Comparison of ENCODE assay signal across 11 mouse cellular contexts in the genomic region with DNA sequence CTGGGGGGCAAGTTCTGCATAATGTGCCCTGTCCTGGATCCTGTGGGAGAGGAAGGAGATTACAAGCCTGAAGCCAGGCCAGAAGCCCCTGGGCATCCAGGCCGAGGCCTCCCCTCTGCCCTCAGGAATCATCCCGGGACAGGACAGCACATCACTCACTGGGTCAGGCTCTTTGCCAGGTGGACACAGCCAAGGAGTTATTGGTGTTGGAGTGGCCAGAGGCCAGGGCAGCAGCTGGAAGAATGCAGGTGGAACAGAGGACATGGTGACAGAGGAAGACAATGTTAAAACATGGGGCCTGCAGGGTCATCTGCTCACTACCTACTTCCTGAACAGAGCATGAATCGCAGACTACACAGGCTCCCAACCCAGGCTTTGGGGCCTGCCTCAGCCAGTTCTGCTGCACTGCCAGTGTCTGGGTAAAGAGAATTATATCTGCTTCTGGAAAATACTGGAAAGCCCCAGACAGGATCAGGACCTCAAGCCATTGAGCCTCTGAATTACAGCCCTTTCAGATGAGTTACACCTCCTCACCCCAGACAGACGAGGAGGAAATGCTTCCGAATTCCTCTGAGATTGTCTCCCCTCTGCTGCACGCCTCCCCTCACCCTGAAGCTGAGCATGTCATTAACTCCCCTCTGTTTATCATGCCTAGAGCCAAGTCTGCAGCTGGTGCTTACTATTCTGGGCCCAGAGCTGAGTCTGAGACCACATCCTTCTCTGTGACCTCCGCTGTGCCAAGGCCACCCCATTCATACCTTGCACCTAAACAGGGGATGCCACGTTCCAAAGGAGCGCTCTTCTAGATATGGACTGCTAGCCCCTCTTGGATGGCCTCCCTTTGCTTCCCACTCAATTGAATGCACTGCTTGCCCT. TPM values are rescaled to one million over a fixed set of nuclear protein-coding genes. Genes with fewer than 3 reads are reported as not detected.
A peak's percentile ranks its signal among the peaks of the same experiment; 100 is the strongest.
DNase-seq lines count a peak whose midpoint lies in the region; ATAC-seq and TF ChIP-seq lines count a peak whose summit lies in the region.
"Had no signal": no experiment of that assay in that cellular context is flagged by ENCODE, and none has a peak within 500 bp of the region (broad histone marks: within the 10 kb centered on the region; RNA-seq: fewer than 3 reads in every experiment).

No protein-coding gene starts in this region.

- no peaks in the 10 kb centered on the region for H3K9me3 ChIP-seq in forebrain, embryonic 10.5 days
- H3K9me3 ChIP-seq in forebrain, embryonic 11.5 days (ENCODE audit: control insufficient read depth, low read length): no peaks in the 10 kb centered on the region
- no peaks in the 10 kb centered on the region for H3K9me3 ChIP-seq in neural tube, embryonic 14.5 days (ENCODE audit: control insufficient read depth, low read length)

- peaks cover 28% of the 10 kb centered on the region for H3K36me3 ChIP-seq in forebrain, embryonic 10.5 days (replicated peaks)
- H3K36me3 ChIP-seq in forebrain, embryonic 11.5 days (ENCODE audit: control insufficient read depth, insufficient read depth, low read length): no peaks in the 10 kb centered on the region
- H3K36me3 ChIP-seq in kidney, adult 2 months (ENCODE audit: control insufficient read depth, insufficient read depth, low read length): no peaks in the 10 kb centered on the region
- peaks cover 22% of the 10 kb centered on the region for H3K36me3 ChIP-seq in spleen, adult 2 months (ENCODE audit: control insufficient read depth, insufficient read depth, low read length)
- no peaks in the 10 kb centered on the region for H3K36me3 ChIP-seq in neural tube, embryonic 14.5 days (ENCODE audit: control insufficient read depth, insufficient read depth, low read length)

- DNase-seq in forebrain, embryonic 10.5 days (ENCODE audit: extremely low spot score, low spot score): no peak
- DNase-seq in forebrain, embryonic 11.5 days (ENCODE audit: low spot score): no peak
- DNase-seq in kidney, adult 2 months: peak; percentile 26
- no peak for DNase-seq in kidney, postnatal 14 days
- DNase-seq in spleen, adult 2 months (ENCODE audit: low read depth in 1 of 2, low spot score in 2 of 2): no peak
- DNase-seq in spleen, postnatal 10 days (ENCODE audit: low spot score in 2 of 2): no peak
- DNase-seq in right cerebral cortex, postnatal 4 days: no peak
- DNase-seq: right cerebral cortex, postnatal 14 days; thymus, adult 2 months had no signal

- WGBS in forebrain, embryonic 10.5 days: 81% methylated on average over 9 of the region's 9 CpGs
- WGBS in forebrain, embryonic 11.5 days: 78% methylated on average over 9 of the region's 9 CpGs
- 58% methylated on average over 9 of the region's 9 CpGs for WGBS in kidney, adult 2 months
- WGBS in spleen, adult 2 months: 55% methylated on average over 9 of the region's 9 CpGs
- 61% methylated on average over 9 of the region's 9 CpGs for WGBS in neural tube, embryonic 14.5 days

- no peaks in the 10 kb centered on the region for H3K27me3 ChIP-seq in forebrain, embryonic 10.5 days (ENCODE audit: poor library complexity, severe bottlenecking)
- no peaks in the 10 kb centered on the region for H3K27me3 ChIP-seq in forebrain, embryonic 11.5 days (ENCODE audit: control insufficient read depth, insufficient read depth, low read length)
- no peaks in the 10 kb centered on the region for H3K27me3 ChIP-seq in kidney, adult 2 months (replicated peaks; ENCODE audit: control insufficient read depth, insufficient read depth, low read length)
- no peaks in the 10 kb centered on the region for H3K27me3 ChIP-seq in spleen, adult 2 months (ENCODE audit: control insufficient read depth, insufficient read depth, low read length)
- no peaks in the 10 kb centered on the region for H3K27me3 ChIP-seq in neural tube, embryonic 14.5 days (ENCODE audit: control insufficient read depth, insufficient read depth, low read length)

- no peak overlapping the region for H3K4me2 ChIP-seq in forebrain, embryonic 11.5 days (ENCODE audit: low read depth, low read length, severe bottlenecking)
- H3K4me2 ChIP-seq in neural tube, embryonic 14.5 days (ENCODE audit: low read depth, low read length): no peak overlapping the region

- no peak for TF ChIP-seq POLR2A in kidney, adult 2 months (IDR thresholded peaks at IDR 0.05; ENCODE audit: low read depth, low read length)
- no peak for TF ChIP-seq POLR2A in spleen, adult 2 months (IDR thresholded peaks at IDR 0.05; ENCODE audit: low read depth, low read length)

- peak overlapping the region; percentile 33 for H3K27ac ChIP-seq in forebrain, embryonic 10.5 days
- no peak overlapping the region for H3K27ac ChIP-seq in forebrain, embryonic 11.5 days (ENCODE audit: low read depth, low read length)
- no peak overlapping the region for H3K27ac ChIP-seq in kidney, adult 2 months (ENCODE audit: insufficient read depth, low read depth, low read length)
- peak overlapping the region; percentile 20; the same call in 1 of the 2 replicates for H3K27ac ChIP-seq in spleen, adult 2 months (ENCODE audit: insufficient read depth, low read length)
- H3K27ac ChIP-seq in neural tube, embryonic 14.5 days (ENCODE audit: low read depth, low read length): peak overlapping the region; percentile 39; the same call in 1 of the 2 replicates

- no peak for TF ChIP-seq CTCF in kidney, adult 2 months (conservative IDR thresholded peaks at IDR 0.05; ENCODE audit: insufficient read depth, insufficient read length, low read depth, low read length)
- no peak for TF ChIP-seq CTCF in spleen, adult 2 months (IDR thresholded peaks at IDR 0.05; ENCODE audit: extremely low read depth, insufficient read depth, insufficient read length, insufficient replicate concordance)

- H3K9ac ChIP-seq in forebrain, embryonic 11.5 days (ENCODE audit: low read length): no peak overlapping the region
- no peak overlapping the region for H3K9ac ChIP-seq in neural tube, embryonic 14.5 days (replicated peaks; ENCODE audit: low read depth, low read length)

- no peak for ATAC-seq in forebrain, embryonic 11.5 days (replicated peaks; ENCODE audit: low FRiP score)
- ATAC-seq in neural tube, embryonic 14.5 days (ENCODE audit: low read depth): no peak
- ATAC-seq: inflammation-experienced regulatory T-cells, adult 6 months had no signal

- H3K4me1 ChIP-seq in forebrain, embryonic 10.5 days: peaks cover 53% of the 10 kb centered on the region
- no peaks in the 10 kb centered on the region for H3K4me1 ChIP-seq in forebrain, embryonic 11.5 days (replicated peaks; ENCODE audit: control insufficient read depth, insufficient read depth, low read length)
- no peaks in the 10 kb centered on the region for H3K4me1 ChIP-seq in kidney, adult 2 months (ENCODE audit: control insufficient read depth, insufficient read depth, low read length)
- H3K4me1 ChIP-seq in spleen, adult 2 months (ENCODE audit: control insufficient read depth, insufficient read depth, insufficient read length): peaks cover 52% of the 10 kb centered on the region; the same call in 1 of the 2 replicates
- H3K4me1 ChIP-seq in neural tube, embryonic 14.5 days (ENCODE audit: control insufficient read depth, insufficient read depth, low read length): peaks cover 15% of the 10 kb centered on the region

- no peak overlapping the region for H3K4me3 ChIP-seq in forebrain, embryonic 10.5 days
- no peak overlapping the region for H3K4me3 ChIP-seq in forebrain, embryonic 11.5 days (ENCODE audit: low read depth, low read length)
- H3K4me3 ChIP-seq in kidney, adult 2 months (ENCODE audit: insufficient read depth, low read depth, low read length): no peak overlapping the region
- no peak overlapping the region for H3K4me3 ChIP-seq in spleen, adult 2 months (ENCODE audit: extremely low read depth, insufficient read depth, insufficient read length)
- H3K4me3 ChIP-seq in neural tube, embryonic 14.5 days (ENCODE audit: low read depth, low read length): no peak overlapping the region

RNA-seq across cellular contexts. Expression of a gene that starts 11.5 kb away (rescaled TPM):
- polyA plus RNA-seq in forebrain, embryonic 10.5 days (2016; fragmentation: Nextera tagmentation; extraction: Ambion mirVana): 5.0 and 5.7 TPM in 2 replicates
- 2.5 and 2.7 TPM in 2 replicates for polyA plus RNA-seq in forebrain, embryonic 11.5 days (2014; fragmentation: Nextera tagmentation; extraction: Ambion mirVana)
- polyA plus RNA-seq in kidney, adult 2 months (2012; rRNA removed): 1.5 and 3.8 TPM in 2 replicates
- polyA plus RNA-seq in spleen, adult 2 months (2012; rRNA removed): 79.2 and 97.8 TPM in 2 replicates
- 4.1 and 4.5 TPM in 2 replicates for polyA plus RNA-seq in neural tube, embryonic 14.5 days (2014; fragmentation: Nextera tagmentation; extraction: Ambion mirVana)

Comparison
In these comparisons a context has a peak if more than half of its experiments do, and no peak if none do; other contexts are left out.
1. H3K27ac ChIP-seq: peak in forebrain, embryonic 10.5 days (single experiment), spleen, adult 2 months (single experiment) and neural tube, embryonic 14.5 days (single experiment); none in forebrain, embryonic 11.5 days (single experiment) and kidney, adult 2 months (single experiment).
2. RNA of a gene that starts 11.5 kb away (polyA plus RNA-seq): 79.2 to 97.8 TPM in spleen, adult 2 months; 5.0 to 5.7 TPM in forebrain, embryonic 10.5 days, 4.1 to 4.5 TPM in neural tube, embryonic 14.5 days, 1.5 to 3.8 TPM in kidney, adult 2 months and 2.5 to 2.7 TPM in forebrain, embryonic 11.5 days; every median in the first group is over 10 times any median in the second.